Mouse (Mus musculus): ENCODE measurements around the gene Clec16a.

GRCm38 (mm10) chr16:10781862-10782371, 236.8 kb downstream of the Clec16a start:
- TF ChIP-seq CTCF (IDR thresholded peaks at IDR 0.05; ENCODE audit: borderline replicate concordance, insufficient read depth, low read length) (no peak), POLR2A (IDR thresholded peaks at IDR 0.05; ENCODE audit: low read depth, low read length) (0 out of 2 replicates have a peak, but pooled peaks have one; percentile 15)
